Mouse (Mus musculus) kidney, adult 2 months (tissue): ENCODE measurements around the gene Cacng4.

Experiments
- CTCF ChIP-seq: fragments of 200-500 bp; conservative IDR thresholded peaks from 2 replicates; pipeline ENCODE4 v1.5.1; 2011; ENCODE audit warnings: low read depth, mild to moderate bottlenecking, control low read depth, low read length, moderate library complexity, mixed read lengths; ENCODE audit not compliant: insufficient read depth, insufficient read length
- POLR2A ChIP-seq: fragments of 200-500 bp; IDR thresholded peaks from one replicate; pipeline ENCODE4 v1.6.1; 2011; ENCODE audit warnings: low read depth, low read length, control low read depth

DNA sequence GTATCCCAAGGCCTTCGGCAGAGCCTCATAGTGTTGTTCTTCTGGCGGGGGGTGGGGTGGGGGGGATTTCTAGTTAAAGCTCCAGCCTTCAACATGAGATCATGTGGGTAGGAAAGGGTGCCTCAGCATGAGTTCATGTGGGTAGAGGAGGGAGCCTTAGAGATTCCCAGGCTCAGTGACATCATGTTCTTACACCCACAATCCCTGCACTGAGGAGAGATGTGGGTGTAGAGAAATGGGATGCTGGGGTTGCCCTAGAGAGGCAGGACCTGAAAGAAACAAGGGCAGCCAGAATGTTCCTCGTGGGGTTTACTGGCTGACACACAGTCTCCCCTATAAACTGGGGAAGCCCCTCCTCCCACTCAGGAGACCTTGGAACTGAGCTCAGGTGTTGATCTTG, 84.0 kb downstream of the Cacng4 start:
- TF ChIP-seq CTCF (no peak), POLR2A (no peak)
